Mouse (Mus musculus): ENCODE results near the gene Prkca.

The Prkca gene

GRCm38 (mm10) chr11:108341783-108342182 lies 1.9 kb downstream of the Prkca start:
- DNase-seq (ENCODE audit: inconsistent age in 2 of 2, low spot score in 1 of 2), result no peak

- no peak for DNase-seq (ENCODE audit: inconsistent age in 2 of 2, low spot score in 1 of 2)
Observed at GRCm38 (mm10) chr11:108340293-108340692, 3.4 kb downstream of the Prkca start.

GRCm38 (mm10) chr11:108336445-108336844 lies 7.3 kb downstream of the Prkca start:
- DNase-seq (ENCODE audit: inconsistent age in 2 of 2, low spot score in 1 of 2), result no peak

- no peak for DNase-seq (ENCODE audit: inconsistent age in 2 of 2, low spot score in 1 of 2)
Observed at GRCm38 (mm10) chr11:108335536-108335935, 8.2 kb downstream of the Prkca start.

- no peak for DNase-seq (ENCODE audit: inconsistent age in 2 of 2, low spot score in 1 of 2)
Observed at GRCm38 (mm10) chr11:108334658-108335057, 9.1 kb downstream of the Prkca start.

- DNase-seq (ENCODE audit: inconsistent age in 2 of 2, low spot score in 1 of 2), result no peak
Observed at GRCm38 (mm10) chr11:108333583-108334379, 9.9 kb downstream of the Prkca start.

- DNase-seq (ENCODE audit: inconsistent age in 2 of 2, low spot score in 1 of 2), result no peak
Observed at GRCm38 (mm10) chr11:108333006-108333405, 10.7 kb downstream of the Prkca start.

GRCm38 (mm10) chr11:108330818-108331217 lies 12.9 kb downstream of the Prkca start:
- DNase-seq (ENCODE audit: inconsistent age in 2 of 2, low spot score in 1 of 2), result no peak

- DNase-seq (ENCODE audit: inconsistent age in 2 of 2, low spot score in 1 of 2), result no peak
Observed at GRCm38 (mm10) chr11:108325943-108326342, 17.8 kb downstream of the Prkca start.

GRCm38 (mm10) chr11:108322156-108322555 lies 21.6 kb downstream of the Prkca start:
- no peak for DNase-seq (ENCODE audit: inconsistent age in 2 of 2, low spot score in 1 of 2)

GRCm38 (mm10) chr11:108320561-108320960 lies 23.2 kb downstream of the Prkca start:
- no peak for DNase-seq (ENCODE audit: inconsistent age in 2 of 2, low spot score in 1 of 2)

- no peak for DNase-seq (ENCODE audit: inconsistent age in 2 of 2, low spot score in 1 of 2)
Observed at GRCm38 (mm10) chr11:108319162-108319561, 24.6 kb downstream of the Prkca start.

- DNase-seq (ENCODE audit: inconsistent age in 2 of 2, low spot score in 1 of 2), result no peak
Observed at GRCm38 (mm10) chr11:108317878-108318277, 25.9 kb downstream of the Prkca start.

GRCm38 (mm10) chr11:108315736-108316135 lies 28.0 kb downstream of the Prkca start:
- no peak for DNase-seq (ENCODE audit: inconsistent age in 2 of 2, low spot score in 1 of 2)

GRCm38 (mm10) chr11:108312516-108312915 lies 31.2 kb downstream of the Prkca start:
- DNase-seq (ENCODE audit: inconsistent age in 2 of 2, low spot score in 1 of 2), result no peak

GRCm38 (mm10) chr11:108311912-108312311 lies 31.8 kb downstream of the Prkca start:
- no peak for DNase-seq (ENCODE audit: inconsistent age in 2 of 2, low spot score in 1 of 2)

- no peak for DNase-seq (ENCODE audit: inconsistent age in 2 of 2, low spot score in 1 of 2)
Observed at GRCm38 (mm10) chr11:108309791-108310190, 33.9 kb downstream of the Prkca start.

GRCm38 (mm10) chr11:108308253-108308652 lies 35.5 kb downstream of the Prkca start:
- no peak for DNase-seq (ENCODE audit: inconsistent age in 2 of 2, low spot score in 1 of 2)

GRCm38 (mm10) chr11:108307258-108307657 lies 36.5 kb downstream of the Prkca start:
- DNase-seq (ENCODE audit: inconsistent age in 2 of 2, low spot score in 1 of 2), result no peak

GRCm38 (mm10) chr11:108303787-108304186 lies 39.9 kb downstream of the Prkca start:
- DNase-seq (ENCODE audit: inconsistent age in 2 of 2, low spot score in 1 of 2), result no peak

- no peak for DNase-seq (ENCODE audit: inconsistent age in 2 of 2, low spot score in 1 of 2)
Observed at GRCm38 (mm10) chr11:108301796-108302490, 41.8 kb downstream of the Prkca start.

- no peak for DNase-seq (ENCODE audit: inconsistent age in 2 of 2, low spot score in 1 of 2)
Observed at GRCm38 (mm10) chr11:108301036-108301435, 42.7 kb downstream of the Prkca start.

Measured in adrenal gland, adult (tissue).